Mouse (Mus musculus): ENCODE data around the gene Krtap4-8.
"Not testable (repeated sequence)": the region's sequence is repeated elsewhere in the genome, so short reads cannot be mapped to it uniquely, and the experiment has no call there.

DNA sequence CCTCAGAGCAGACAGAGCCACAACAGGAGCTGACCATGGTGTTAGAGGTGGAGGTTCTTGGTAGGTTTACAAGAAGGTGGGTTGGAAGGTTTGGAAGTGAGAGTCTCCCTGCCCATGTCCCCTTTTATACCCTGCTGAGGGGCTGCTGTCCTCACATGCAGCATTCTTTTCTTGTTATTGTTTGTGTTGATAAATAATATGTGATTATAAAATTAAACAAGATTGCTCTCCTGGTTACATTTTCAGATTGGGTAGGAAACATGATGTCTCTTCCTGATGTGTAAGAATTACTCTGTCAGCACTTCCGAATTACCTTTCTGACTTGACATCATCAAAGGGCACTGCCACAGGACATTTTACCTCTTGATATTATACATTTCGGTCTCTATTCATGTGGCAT is 35.1 kb upstream of the Krtap4-8 start, which contains the start of gene Gm11564:
- not testable (repeated sequence) for TF ChIP-seq CTCF (IDR thresholded peaks at IDR 0.05; ENCODE audit: control insufficient read depth, insufficient read depth, insufficient read length); MYOD1 (IDR thresholded peaks at IDR 0.05; ENCODE audit: control insufficient read depth, insufficient read length, low read depth); MAX (IDR thresholded peaks at IDR 0.05); MYOG (IDR thresholded peaks at IDR 0.05; ENCODE audit: control insufficient read depth, extremely low read depth, insufficient read length); USF1 (IDR thresholded peaks at IDR 0.05; ENCODE audit: low read depth)

All from C2C12 (cell line).